Mouse (Mus musculus) heart, adult 2 months (tissue): ENCODE data around the gene Dhx30.

ENCODE experiments used
- CTCF ChIP-seq: fragments of 200-600 bp; IDR thresholded peaks from 2 replicates; pipeline ENCODE4 v1.8.1; 2022; ENCODE audit warnings: antibody characterized with exemption, mild to moderate bottlenecking, moderate library complexity
- EP300 ChIP-seq: fragments of 200-500 bp; IDR thresholded peaks from 2 replicates; pipeline ENCODE4 v1.6.1; 2011; ENCODE audit warnings: low read depth, low read length, control low read depth; ENCODE audit not compliant: insufficient read depth
- POLR2A ChIP-seq: fragments of 200-500 bp; IDR thresholded peaks from 2 replicates; pipeline ENCODE4 v1.6.1; 2011; ENCODE audit warnings: mild to moderate bottlenecking, low read depth, low read length, control low read depth; ENCODE audit not compliant: insufficient read depth

- TF ChIP-seq POLR2A (no peak), CTCF (no peak), EP300 (no peak)
Observed at GRCm38 (mm10) chr9:110037895-110038294, 79.7 kb downstream of the Dhx30 start.
